Mouse (Mus musculus): ENCODE results near the gene Rex1bd.

The Rex1bd gene

DNA sequence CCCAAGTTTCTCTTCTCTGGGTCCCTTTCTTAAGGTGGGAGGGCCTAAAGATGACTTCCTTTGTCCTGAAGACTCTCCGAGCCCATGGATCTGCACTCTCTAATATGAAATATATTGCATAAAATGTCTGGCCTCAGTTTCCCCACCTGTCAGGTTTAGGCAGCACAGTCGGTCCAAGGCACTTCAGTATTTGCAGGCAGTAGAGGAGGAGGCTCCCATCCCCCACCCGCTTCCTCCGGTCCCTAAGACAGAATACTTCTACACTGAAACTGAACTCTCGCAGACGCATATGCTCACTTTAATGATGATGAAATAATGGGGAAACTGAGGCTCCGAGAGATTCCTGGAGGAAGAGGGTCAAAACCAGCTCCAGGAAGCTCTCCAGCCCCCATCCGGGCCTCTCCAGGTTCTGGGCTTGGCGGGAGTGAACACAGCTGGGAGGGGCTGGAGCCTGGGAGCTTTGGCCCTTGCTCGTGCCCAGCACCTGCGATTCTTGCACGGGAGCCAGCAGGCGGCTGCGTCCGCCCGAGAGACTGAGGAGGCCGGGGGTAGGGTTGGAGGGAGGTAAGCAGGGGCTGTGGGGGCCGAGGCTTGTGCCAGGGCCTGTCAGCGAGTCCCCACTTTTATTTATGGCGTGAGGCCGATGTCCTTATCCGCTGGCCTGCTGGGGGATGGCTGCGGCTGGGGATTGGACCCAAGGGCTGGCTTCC, 4.6 kb downstream of the Rex1bd start:
- DNase-seq (ENCODE audit: low spot score), result no peak

DNA sequence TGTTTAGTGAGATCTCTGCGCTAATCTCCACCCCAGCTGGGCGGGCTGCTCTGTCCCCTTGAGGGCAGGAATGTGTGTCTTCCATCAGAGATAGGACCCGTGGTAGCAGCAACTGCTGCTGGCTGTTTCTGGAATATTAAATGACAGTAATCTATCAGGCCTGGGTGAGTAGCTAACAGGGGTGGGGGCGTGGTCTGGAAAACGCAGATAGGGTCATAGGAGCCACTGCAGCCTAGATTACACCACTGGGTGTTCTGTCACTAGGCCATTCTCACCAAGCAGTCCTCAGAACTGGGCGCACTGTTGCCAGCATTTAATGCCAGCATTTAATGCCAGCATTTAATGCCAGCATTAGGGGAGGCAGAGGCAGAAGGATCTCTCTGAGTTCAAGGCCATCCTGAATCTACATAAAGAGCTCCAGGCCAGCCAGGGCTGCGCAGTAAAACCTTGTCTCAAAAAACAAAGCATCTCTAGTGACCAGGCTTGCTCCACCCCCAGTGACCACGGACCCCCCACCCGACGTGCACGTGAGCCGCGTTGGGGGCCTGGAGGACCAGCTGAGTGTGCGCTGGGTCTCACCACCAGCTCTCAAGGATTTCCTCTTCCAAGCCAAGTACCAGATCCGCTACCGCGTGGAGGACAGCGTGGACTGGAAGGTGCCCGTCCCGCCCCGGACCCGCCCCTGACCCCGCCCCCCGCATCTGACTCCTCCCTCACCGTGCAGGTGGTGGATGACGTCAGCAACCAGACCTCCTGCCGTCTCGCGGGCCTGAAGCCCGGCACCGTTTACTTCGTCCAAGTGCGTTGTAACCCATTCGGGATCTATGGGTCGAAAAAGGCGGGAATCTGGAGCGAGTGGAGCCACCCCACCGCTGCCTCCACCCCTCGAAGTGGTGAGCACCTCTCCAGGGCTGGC, 5.9 kb downstream of the Rex1bd start:
- DNase-seq (ENCODE audit: low spot score), result no peak

- DNase-seq (ENCODE audit: low spot score), result no peak
Measured at GRCm38 (mm10) chr8:70495771-70496062, 10.8 kb downstream of the Rex1bd start.

DNA sequence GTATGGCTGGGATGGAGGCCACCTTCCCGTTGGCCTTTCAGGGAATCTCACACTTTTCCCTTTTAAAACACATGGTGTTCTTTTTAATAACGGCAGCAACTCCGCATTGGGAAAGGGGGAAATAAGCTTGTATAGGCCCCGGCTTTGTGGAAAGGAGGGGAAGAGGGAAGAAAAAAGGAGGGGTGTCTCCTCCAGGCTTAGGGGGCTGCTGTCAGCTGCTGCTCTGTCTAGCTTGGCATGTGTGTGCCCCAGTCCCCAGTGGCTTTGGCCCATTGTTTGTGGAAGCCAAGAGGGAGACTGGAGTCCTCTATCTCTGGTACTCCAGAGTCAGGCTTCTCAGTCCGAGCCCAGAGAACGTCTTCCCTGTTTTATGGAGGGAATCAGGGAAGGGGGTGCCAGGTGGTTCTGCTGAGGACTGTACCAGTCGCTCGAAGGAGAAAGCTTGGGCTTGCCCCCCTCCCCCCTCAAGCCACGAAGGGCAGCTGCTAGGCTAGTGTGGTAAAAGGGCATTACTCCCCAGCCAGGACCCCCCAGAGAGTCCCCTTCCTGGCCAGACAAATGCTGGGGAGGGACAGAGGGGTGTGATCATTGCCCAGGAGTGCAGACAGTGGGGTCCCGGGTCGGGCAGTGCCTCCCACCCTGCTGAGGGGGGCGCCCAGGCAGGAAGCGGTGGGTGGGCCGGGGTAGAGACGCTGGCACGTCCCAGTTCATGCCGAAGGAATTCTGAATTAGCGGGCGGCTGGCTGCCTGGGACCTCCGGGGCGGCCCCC, 11.4 kb downstream of the Rex1bd start:
- no peak for DNase-seq (ENCODE audit: low spot score)

DNA sequence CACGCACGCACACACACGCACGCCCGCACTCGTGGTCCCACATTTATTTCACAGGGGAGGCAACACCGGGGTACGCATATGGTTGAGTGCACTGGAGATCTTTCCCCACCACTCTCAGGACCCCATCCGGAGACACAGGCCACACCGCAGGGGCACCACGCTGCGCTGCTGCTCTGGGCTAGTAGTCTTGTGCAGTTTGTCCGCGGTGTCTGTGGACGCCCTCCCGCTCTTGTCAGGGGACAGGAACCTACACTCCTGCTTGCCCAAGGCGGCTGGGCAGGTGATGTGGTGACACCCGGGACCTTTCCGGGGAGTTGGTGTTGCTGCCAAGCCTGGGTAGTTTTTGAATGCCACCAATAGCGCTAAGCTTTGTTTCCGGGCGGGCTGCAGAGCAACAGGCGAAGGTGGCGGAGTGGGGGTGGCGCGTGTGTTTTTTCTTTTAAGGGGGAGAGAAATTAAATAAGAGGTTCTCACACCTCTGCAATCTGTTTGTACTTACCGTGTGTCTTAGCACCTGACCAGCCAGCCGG, 12.1 kb downstream of the Rex1bd start:
- no peak for DNase-seq (ENCODE audit: low spot score)

DNA sequence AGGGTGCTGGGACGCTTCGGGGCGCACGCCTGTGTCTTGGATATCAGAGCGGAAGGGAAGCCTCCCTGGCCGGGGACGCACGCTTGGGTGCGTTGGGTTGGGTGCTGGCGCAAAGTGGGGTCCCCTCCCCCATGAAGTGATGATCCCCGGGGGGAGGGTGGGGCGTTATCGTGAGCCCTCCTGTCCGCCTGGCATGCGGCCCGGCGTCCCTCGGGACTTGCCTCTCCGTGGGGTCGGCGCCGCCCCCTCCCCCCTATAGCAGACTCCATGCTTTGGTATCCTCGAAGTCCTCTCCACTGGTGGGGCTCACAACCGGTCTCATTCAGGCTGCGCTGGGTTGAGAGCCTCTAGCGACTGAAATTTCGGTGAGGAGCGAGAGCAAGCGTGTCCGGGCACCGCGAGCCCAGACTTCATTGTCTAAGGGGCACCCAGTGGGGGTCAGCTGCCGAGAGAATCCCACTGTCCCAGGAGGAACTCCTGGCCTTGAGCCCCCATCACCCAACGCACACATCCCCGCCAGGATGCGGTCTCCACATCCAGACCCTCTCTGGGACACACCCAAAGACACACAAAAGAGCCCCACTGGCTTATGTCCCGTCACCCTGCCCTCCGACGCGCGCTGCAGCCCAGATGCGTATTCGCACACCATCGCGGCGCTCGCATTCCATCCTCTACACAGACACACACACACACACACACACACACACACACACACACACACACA, 12.7 kb downstream of the Rex1bd start:
- no peak for DNase-seq (ENCODE audit: low spot score)

DNA sequence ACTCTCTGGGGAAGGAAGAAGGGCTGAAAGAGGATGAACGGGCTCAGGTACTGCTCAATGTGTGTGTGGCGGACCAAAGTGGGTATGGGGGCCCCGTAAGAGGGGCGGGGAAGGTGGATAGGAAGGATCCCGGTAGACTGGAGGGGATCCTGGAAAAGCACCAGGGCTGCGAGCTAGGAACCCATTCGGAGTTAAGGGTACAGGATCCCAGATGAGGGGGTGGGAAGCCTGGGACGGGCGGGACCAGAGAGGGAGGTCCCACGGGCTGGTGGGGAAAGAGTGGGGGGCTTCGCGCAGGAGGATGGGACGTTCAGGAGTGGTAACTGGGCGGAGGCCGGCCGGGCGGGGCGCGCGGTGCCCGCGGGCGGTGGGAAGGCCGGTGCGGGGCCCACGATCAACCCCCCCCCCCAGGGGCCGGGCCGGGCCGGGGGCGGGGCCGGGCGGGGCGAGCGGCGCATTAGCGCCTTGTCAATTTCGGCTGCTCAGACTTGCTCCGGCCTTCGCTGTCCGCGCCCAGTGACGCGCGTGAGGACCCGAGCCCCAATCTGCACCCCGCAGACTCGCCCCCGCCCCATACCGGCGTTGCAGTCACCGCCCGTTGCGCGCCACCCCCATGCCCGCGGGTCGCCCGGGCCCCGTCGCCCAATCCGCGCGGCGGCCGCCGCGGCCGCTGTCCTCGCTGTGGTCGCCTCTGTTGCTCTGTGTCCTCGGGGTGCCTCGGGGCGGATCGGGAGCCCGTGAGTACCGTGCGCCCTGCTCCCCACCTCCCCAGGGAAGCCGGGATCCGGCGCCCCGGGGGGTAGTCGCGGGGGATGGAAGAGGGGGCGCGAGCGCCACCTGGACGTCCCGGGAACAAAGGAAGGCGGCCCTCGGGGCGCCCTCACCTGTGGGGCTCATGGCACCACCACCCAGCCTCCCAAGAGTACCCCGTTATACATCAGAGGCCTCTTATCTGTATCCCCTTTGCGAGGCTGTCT, 13.6 kb downstream of the Rex1bd start, which contains the start of gene Crlf1:
Gene Crlf1 (plus strand): TSS at position 495 of the 977 bp plus-strand sequence.
- no peak for DNase-seq (ENCODE audit: low spot score)

DNA sequence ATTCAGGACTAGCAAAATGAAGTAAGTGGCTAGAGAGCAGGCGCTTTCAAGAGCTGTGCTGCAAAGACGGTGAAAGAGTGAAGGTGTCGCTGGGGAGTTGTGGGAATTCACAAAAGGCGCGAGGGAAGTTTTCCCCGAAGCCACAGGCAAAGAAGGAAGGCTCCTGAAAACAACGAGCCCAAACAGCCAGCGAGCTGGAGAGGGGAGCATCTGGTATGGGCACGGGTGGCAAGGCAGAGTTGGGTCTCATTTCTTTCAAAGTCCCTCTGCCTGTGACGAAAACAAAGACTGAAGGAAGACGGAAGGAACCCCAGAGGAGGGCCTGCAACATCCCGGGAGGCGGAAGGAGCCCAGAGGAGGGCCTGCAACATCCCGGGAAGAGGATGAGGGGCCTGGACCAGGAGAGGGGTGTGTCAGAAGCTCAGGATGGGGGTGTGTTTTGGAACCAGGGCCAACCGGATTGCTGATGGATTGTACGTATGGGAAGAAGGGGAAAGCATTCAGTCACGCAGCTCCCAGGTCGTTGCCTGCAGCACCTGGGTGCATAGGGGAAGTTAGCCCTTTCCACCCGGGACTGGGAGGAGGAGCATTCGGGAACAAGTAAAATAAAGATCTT, 15.6 kb downstream of the Rex1bd start:
- no peak for DNase-seq (ENCODE audit: low spot score)

DNA sequence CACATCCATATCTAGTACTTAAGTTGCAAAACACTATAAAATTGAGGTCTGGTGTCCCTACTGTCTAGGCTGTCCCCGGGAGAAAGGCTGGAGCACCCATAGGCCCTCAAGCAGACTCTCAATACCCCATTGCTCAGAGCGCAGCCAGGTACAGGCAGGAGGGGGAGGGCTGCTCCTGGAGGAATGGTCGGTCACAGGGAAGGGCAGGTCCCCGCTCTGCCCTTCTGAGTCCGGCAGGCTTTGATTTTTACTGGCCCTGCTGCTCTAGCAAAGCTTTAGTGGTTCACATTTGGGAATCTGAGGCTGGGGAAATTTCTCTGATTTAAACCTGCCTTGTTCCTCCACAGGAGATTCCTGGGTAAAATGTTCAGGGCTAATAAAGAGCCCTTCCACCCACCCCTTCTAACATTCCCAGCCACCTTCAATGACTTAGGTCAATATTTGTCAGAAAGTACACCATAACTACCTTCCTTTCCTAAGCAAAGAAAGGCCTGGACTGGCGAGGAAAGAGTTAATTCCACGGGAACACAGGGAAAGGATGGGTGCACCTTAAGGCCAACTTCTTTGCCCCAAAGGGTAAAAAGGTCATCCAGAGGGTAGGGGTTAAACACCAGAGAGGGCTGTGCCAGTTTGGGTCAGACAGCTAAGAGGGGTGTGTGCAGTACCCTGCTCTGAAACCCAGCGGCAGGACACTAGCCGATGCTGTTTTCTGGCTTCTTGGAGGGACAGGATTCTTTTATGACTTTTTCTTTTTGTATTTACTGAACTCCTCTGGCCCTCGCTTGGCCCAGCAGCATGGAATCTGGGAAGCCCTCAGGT, 16.3 kb downstream of the Rex1bd start:
- no peak for DNase-seq (ENCODE audit: low spot score)

DNA sequence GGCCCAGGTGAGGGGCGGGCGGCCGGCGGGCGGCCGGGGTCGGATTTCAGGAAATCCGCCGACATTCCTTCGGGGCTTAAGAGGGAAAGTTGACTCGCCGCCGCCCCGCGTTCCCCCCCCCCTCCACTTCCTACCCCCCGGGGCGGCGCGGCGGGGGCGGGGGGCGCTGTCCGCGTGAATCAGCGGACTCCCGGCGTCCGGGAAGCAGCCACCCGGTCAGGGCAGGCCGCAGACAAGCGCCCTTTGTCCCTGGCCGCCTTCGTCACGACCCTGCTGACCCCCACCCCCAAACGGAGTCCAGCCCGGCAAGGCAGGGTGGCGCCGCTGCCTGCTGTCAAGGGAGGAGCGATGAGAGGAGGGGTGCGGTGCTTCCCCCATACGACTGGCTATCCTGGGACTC, 17.0 kb downstream of the Rex1bd start:
- no peak for DNase-seq (ENCODE audit: low spot score)

GRCm38 (mm10) chr8:70488931-70489470, 17.6 kb downstream of the Rex1bd start:
- no peak for DNase-seq (ENCODE audit: low spot score)

- no peak for DNase-seq (ENCODE audit: low spot score)
Measured at GRCm38 (mm10) chr8:70487993-70488796, 18.4 kb downstream of the Rex1bd start.

- DNase-seq (ENCODE audit: low spot score), result no peak
Measured at GRCm38 (mm10) chr8:70486941-70487520, 19.5 kb downstream of the Rex1bd start, which contains the start of gene Tmem59l. TSS of gene Tmem59l (minus strand) at chr8:70487358.

GRCm38 (mm10) chr8:70486191-70486681, 20.3 kb downstream of the Rex1bd start:
- no peak for DNase-seq (ENCODE audit: low spot score)

- DNase-seq (ENCODE audit: low spot score), result no peak
Measured at GRCm38 (mm10) chr8:70482943-70483342, 23.6 kb downstream of the Rex1bd start.

DNA sequence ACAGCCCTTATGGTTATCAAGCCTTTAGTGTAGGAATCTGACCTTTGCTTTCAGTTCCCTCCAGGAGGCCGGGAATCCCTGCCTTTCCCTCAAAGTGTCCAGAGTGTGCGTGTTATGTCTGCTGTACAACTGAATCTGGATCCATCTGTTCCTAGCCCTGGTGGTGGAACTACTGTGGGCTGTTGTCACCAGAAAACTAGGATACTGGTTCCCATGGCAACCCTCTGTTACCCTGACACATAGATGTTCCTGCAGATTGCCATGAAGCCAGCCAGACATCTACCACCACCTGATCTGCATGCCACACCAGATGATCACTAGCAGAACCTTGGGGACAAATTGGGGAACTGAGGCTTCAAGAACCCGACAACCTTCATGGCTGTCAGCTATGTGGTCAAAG, 24.6 kb downstream of the Rex1bd start:
- DNase-seq (ENCODE audit: low spot score), result peak; percentile 80

DNA sequence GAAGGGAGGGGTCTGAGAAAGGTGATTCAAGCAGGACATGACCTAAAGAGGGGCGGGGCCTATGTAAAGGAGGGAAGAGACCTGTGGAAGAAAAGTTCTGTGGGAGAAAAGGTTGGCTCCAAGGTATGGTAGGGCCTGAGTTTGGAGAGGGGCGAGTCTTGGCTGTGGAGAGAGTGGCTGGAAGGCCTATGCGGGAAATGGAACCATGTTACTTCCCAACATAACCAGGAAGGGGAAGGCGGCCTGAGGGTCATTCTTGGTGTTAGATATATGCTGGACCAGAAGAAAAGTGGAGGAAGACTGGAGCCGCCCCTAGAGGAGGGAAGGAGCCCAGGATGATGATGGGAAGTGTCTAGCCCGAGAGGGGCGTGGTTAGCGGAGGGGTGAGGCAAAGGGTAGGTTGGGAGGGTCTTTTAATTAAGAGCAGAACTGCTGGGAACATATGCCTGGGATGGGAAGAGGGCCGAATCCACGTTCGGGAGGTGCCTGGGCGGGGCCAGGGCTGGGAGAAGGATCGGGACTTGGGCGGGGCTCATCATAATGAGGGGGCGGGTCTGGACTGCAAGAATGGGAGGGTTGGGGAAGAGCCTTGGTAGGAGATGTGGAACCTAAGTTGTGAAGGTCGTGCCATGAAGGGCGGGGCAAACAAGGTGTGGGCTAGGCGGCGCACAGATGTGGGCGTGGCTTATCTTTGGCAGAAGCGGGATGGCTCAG, 29.1 kb downstream of the Rex1bd start:
- DNase-seq (ENCODE audit: low spot score), result no peak

Data from layer of hippocampus, adult 11-12 months (tissue).